Mouse (Mus musculus): Measurements from ENCODE around the gene Osgep.
"Not testable (repeated sequence)": the region's sequence is repeated elsewhere in the genome, so short reads cannot be mapped to it uniquely, and the experiment has no call there.

DNA sequence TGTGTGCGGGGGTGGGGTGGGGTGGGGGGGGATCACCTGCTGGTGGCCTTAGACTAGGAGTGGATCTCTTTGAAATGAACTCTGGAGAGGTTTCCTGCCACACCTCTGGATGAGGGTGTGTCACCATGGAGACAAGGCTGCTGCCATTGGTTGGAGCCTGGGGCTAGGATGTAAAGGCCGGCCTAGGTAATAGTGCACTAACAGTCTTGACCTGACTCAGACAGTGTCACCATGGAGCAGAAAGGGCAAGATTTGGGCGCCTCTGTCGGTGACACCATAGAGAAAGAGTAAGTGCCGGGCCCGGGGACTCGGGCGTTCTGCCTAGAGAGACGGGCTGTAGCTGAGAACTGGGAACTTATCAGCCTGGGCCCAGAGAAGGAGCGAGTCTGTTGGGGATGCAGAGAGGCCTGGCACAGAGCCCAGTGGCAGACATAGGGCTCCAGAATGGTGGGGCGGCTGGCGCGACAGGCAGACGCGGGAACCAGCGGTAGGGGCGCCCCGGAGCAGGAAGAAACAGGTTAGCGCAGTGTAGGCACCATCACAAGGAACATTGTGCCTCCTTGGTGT is 31.3 kb upstream of the Osgep start, which contains the start of gene Pnp2:
- not testable (repeated sequence) for TF ChIP-seq CTCF (IDR thresholded peaks at IDR 0.05; ENCODE audit: control insufficient read depth, insufficient read depth, insufficient replicate concordance, low read depth, low read length); POLR2A (IDR thresholded peaks at IDR 0.05; ENCODE audit: control insufficient read depth, low read depth, low read length)

Data from testis, adult 2 months (tissue).